Mouse (Mus musculus): ENCODE measurements around the gene Gm43738. TPM values are rescaled to one million over a fixed set of nuclear protein-coding genes. Genes with fewer than 3 reads are reported as not detected.
A peak's percentile ranks its signal among the peaks of the same experiment; 100 is the strongest.
"Not testable (repeated sequence)": the region's sequence is repeated elsewhere in the genome, so short reads cannot be mapped to it uniquely, and the experiment has no call there.

Gm43738 gene
- polyA plus RNA-seq, 1 experiment from 2014 or later = not detected

GRCm38 (mm10) chr3:89087338-89088110 is 13.4 kb downstream of the Gm43738 start:
- H3K4me2 ChIP-seq = peak overlapping the region; percentile 100

GRCm38 (mm10) chr3:89084654-89085190 is 16.2 kb downstream of the Gm43738 start:
- H3K4me1 ChIP-seq (replicated peaks) = peaks cover 37% of the 10 kb centered on the region
- no peak overlapping the region for H3K4me3 ChIP-seq (replicated peaks)
- ATAC-seq (ENCODE audit: low read depth) (no peak), DNase-seq (no peak)
- no peak overlapping the region for H3K4me2 ChIP-seq
- 83% methylated on average over 12 of the region's 12 CpGs for WGBS (ENCODE audit: insufficient replicate concordance)
- no peaks in the 10 kb centered on the region for H3K9me3 ChIP-seq (replicated peaks)
- no peak overlapping the region for H3K27ac ChIP-seq
- peaks cover 11% of the 10 kb centered on the region for H3K36me3 ChIP-seq
- H3K9ac ChIP-seq = no peak overlapping the region
- H3K27me3 ChIP-seq = peaks cover 14% of the 10 kb centered on the region; the same call in 1 of the 2 replicates

More at GRCm38 (mm10) chr3:89087338-89088110, 13.4 kb downstream of the Gm43738 start:
- no peak overlapping the region for H3K27ac ChIP-seq
- 20% methylated on average over 21 of the region's 21 CpGs for WGBS (ENCODE audit: insufficient replicate concordance)
- H3K4me1 ChIP-seq (replicated peaks) = peaks cover 59% of the 10 kb centered on the region
- peak overlapping the region; percentile 18; the same call in 1 of the 2 replicates for H3K4me3 ChIP-seq (replicated peaks)
- H3K9me3 ChIP-seq (replicated peaks) = no peaks in the 10 kb centered on the region
- H3K36me3 ChIP-seq = no peaks in the 10 kb centered on the region
- H3K27me3 ChIP-seq = peaks cover 32% of the 10 kb centered on the region
- ATAC-seq (ENCODE audit: low read depth) (no peak), DNase-seq (peak; percentile 76)
- peak overlapping the region; percentile 50; the same call in 1 of the 2 replicates for H3K9ac ChIP-seq

GRCm38 (mm10) chr3:89084133-89084532 is 16.8 kb downstream of the Gm43738 start:
- DNase-seq (no peak), ATAC-seq (ENCODE audit: low read depth) (no peak)
- H3K4me3 ChIP-seq (replicated peaks) = no peak overlapping the region
- no peak overlapping the region for H3K4me2 ChIP-seq
- H3K27me3 ChIP-seq = peaks cover 13% of the 10 kb centered on the region; the same call in 1 of the 2 replicates
- peaks cover 31% of the 10 kb centered on the region for H3K4me1 ChIP-seq (replicated peaks)
- no peak overlapping the region for H3K9ac ChIP-seq
- H3K27ac ChIP-seq = no peak overlapping the region
- WGBS (ENCODE audit: insufficient replicate concordance) = 74% methylated on average over 2 of the region's 2 CpGs
- no peaks in the 10 kb centered on the region for H3K9me3 ChIP-seq (replicated peaks)
- peaks cover 17% of the 10 kb centered on the region for H3K36me3 ChIP-seq

- not testable (repeated sequence) for H3K27me3 ChIP-seq; H3K4me2 ChIP-seq; H3K9ac ChIP-seq; H3K4me3 ChIP-seq (replicated peaks); H3K27ac ChIP-seq; ATAC-seq (ENCODE audit: low read depth); H3K9me3 ChIP-seq (replicated peaks); DNase-seq
- Histone ChIP-seq H3K4me1 (replicated peaks) (peaks cover 13% of the 10 kb centered on the region), H3K36me3 (peaks cover 25% of the 10 kb centered on the region)
Measured at GRCm38 (mm10) chr3:89082287-89082686, 18.6 kb downstream of the Gm43738 start.

- 84% methylated on average over 9 of the region's 9 CpGs for WGBS (ENCODE audit: insufficient replicate concordance)
- peaks cover 72% of the 10 kb centered on the region for H3K36me3 ChIP-seq
Measured at GRCm38 (mm10) chr3:89077383-89077782, 23.5 kb downstream of the Gm43738 start.

GRCm38 (mm10) chr3:89067265-89067664 is 33.6 kb downstream of the Gm43738 start:
- Histone ChIP-seq H3K4me3 (replicated peaks) (no peak overlapping the region), H3K36me3 (peaks cover 92% of the 10 kb centered on the region), H3K4me2 (no peak overlapping the region), H3K9ac (no peak overlapping the region), H3K27ac (no peak overlapping the region), H3K9me3 (replicated peaks) (no peaks in the 10 kb centered on the region), H3K4me1 (replicated peaks) (no peaks in the 10 kb centered on the region), H3K27me3 (no peaks in the 10 kb centered on the region)
- ATAC-seq (ENCODE audit: low read depth) = no peak
- DNase-seq = no peak

More at GRCm38 (mm10) chr3:89077383-89077782, 23.5 kb downstream of the Gm43738 start:
- H3K4me3 ChIP-seq (replicated peaks) = no peak overlapping the region
- no peak for DNase-seq
- peaks cover 4% of the 10 kb centered on the region; the same call in 1 of the 2 replicates for H3K4me1 ChIP-seq (replicated peaks)
- H3K4me2 ChIP-seq = no peak overlapping the region
- no peak overlapping the region for H3K9ac ChIP-seq
- no peaks in the 10 kb centered on the region for H3K9me3 ChIP-seq (replicated peaks)
- no peak overlapping the region for H3K27ac ChIP-seq
- H3K27me3 ChIP-seq = no peaks in the 10 kb centered on the region
- ATAC-seq (ENCODE audit: low read depth) = no peak

- no peak overlapping the region for H3K27ac ChIP-seq
- H3K4me2 ChIP-seq = no peak overlapping the region
- no peaks in the 10 kb centered on the region for H3K27me3 ChIP-seq
- DNase-seq = no peak
- H3K4me3 ChIP-seq (replicated peaks) = no peak overlapping the region
- H3K36me3 ChIP-seq = peaks cover 90% of the 10 kb centered on the region
- no peaks in the 10 kb centered on the region for H3K4me1 ChIP-seq (replicated peaks)
- ATAC-seq (ENCODE audit: low read depth) = no peak
- 91% methylated on average over 3 of the region's 3 CpGs for WGBS (ENCODE audit: insufficient replicate concordance)
- no peaks in the 10 kb centered on the region for H3K9me3 ChIP-seq (replicated peaks)
- no peak overlapping the region for H3K9ac ChIP-seq
Measured at GRCm38 (mm10) chr3:89061696-89062095, 39.2 kb downstream of the Gm43738 start.

GRCm38 (mm10) chr3:89058783-89059182 is 42.1 kb downstream of the Gm43738 start:
- Histone ChIP-seq H3K36me3 (peaks cover 92% of the 10 kb centered on the region), H3K4me1 (replicated peaks) (no peaks in the 10 kb centered on the region), H3K27ac (no peak overlapping the region), H3K9ac (no peak overlapping the region), H3K9me3 (replicated peaks) (no peaks in the 10 kb centered on the region), H3K4me2 (no peak overlapping the region), H3K4me3 (replicated peaks) (no peak overlapping the region), H3K27me3 (no peaks in the 10 kb centered on the region)
- no peak for ATAC-seq (ENCODE audit: low read depth)
- DNase-seq = peak; percentile 18
- 73% methylated on average over 3 of the region's 3 CpGs for WGBS (ENCODE audit: insufficient replicate concordance)

- Histone ChIP-seq H3K36me3 (peaks cover 91% of the 10 kb centered on the region), H3K4me3 (replicated peaks) (no peak overlapping the region)
- 88% methylated on average over 9 of the region's 9 CpGs for WGBS (ENCODE audit: insufficient replicate concordance)
Measured at GRCm38 (mm10) chr3:89058361-89058760, 42.5 kb downstream of the Gm43738 start.

GRCm38 (mm10) chr3:89043359-89043758 is 57.5 kb downstream of the Gm43738 start:
- H3K27me3 ChIP-seq = no peaks in the 10 kb centered on the region
- H3K36me3 ChIP-seq = peaks cover 74% of the 10 kb centered on the region
- H3K9ac ChIP-seq = no peak overlapping the region
- ATAC-seq (ENCODE audit: low read depth) (no peak), DNase-seq (no peak)
- H3K4me2 ChIP-seq = no peak overlapping the region
- no peak overlapping the region for H3K4me3 ChIP-seq (replicated peaks)
- WGBS (ENCODE audit: insufficient replicate concordance) = 92% methylated on average over 4 of the region's 4 CpGs
- H3K27ac ChIP-seq = no peak overlapping the region
- H3K9me3 ChIP-seq (replicated peaks) = no peaks in the 10 kb centered on the region
- H3K4me1 ChIP-seq (replicated peaks) = no peaks in the 10 kb centered on the region

More at GRCm38 (mm10) chr3:89058361-89058760, 42.5 kb downstream of the Gm43738 start:
- Histone ChIP-seq H3K27me3 (no peaks in the 10 kb centered on the region), H3K4me1 (replicated peaks) (no peaks in the 10 kb centered on the region), H3K9ac (no peak overlapping the region), H3K27ac (no peak overlapping the region), H3K4me2 (no peak overlapping the region), H3K9me3 (replicated peaks) (no peaks in the 10 kb centered on the region)
- DNase-seq (no peak), ATAC-seq (ENCODE audit: low read depth) (no peak)
